Mouse (Mus musculus) MEL (cell line): ENCODE data around the gene Angpt4. TPM values are rescaled to one million over a fixed set of nuclear protein-coding genes. Genes with fewer than 3 reads are reported as not detected.

Source experiments
- DNase-seq: peaks from one replicate; pipeline ENCODE4 v3.0.0; 2011; ENCODE audit warnings: low read depth, low spot score
- H3K27ac ChIP-seq: 2 replicates; pipeline ENCODE4 v1.5.1; 2012; ENCODE audit warnings: low read depth, mild to moderate bottlenecking, control low read depth, low read length, moderate library complexity; ENCODE audit not compliant: control insufficient read depth
- H3K27me3 ChIP-seq, 2 experiments: fragments of 150-350 bp in 1 of 2; sonication (generic) in 1 of 2; 2 replicates each; pipeline ENCODE4 v1.6.1; 2012; ENCODE audit warnings: low read length in 2 of 2, mild to moderate bottlenecking in 2 of 2, improper control_type of control experiment in 1 of 2, moderate library complexity in 1 of 2; ENCODE audit not compliant: insufficient read depth in 2 of 2, control insufficient read depth in 1 of 2
- H3K36me3 ChIP-seq, 2 experiments: 2 replicates each; pipeline ENCODE4 v1.6.1; 2012 to 2014; ENCODE audit warnings: low read length in 2 of 2, improper control_type of control experiment in 1 of 2, inconsistent platforms in 1 of 2, mild to moderate bottlenecking in 1 of 2; ENCODE audit not compliant: insufficient read depth in 2 of 2, control insufficient read depth in 1 of 2
- H3K4me1 ChIP-seq, 2 experiments: fragments of 150-350 bp in 1 of 2; sonication (generic) in 1 of 2; 2 replicates each; pipeline ENCODE4 v1.6.1; 2012; ENCODE audit warnings: low read length in 2 of 2, improper control_type of control experiment in 1 of 2, mild to moderate bottlenecking in 1 of 2; ENCODE audit not compliant: insufficient read depth in 2 of 2, control insufficient read depth in 1 of 2
- H3K4me3 ChIP-seq, 2 experiments: fragments of 150-350 bp in 1 of 2; sonication (generic) in 1 of 2; 2 replicates each; pipeline ENCODE4 v1.5.1; 2012; ENCODE audit warnings: low read depth in 2 of 2, low read length in 2 of 2, mild to moderate bottlenecking in 2 of 2, moderate library complexity in 2 of 2, control low read depth in 1 of 2, improper control_type of control experiment in 1 of 2; ENCODE audit not compliant: control insufficient read depth in 1 of 2, insufficient read depth in 1 of 2
- H3K79me2 ChIP-seq: 2 replicates; pipeline ENCODE4 v1.6.1; 2012; ENCODE audit warnings: mild to moderate bottlenecking, low read length, moderate library complexity; ENCODE audit not compliant: control insufficient read depth, poor library complexity, insufficient read depth
- H3K9ac ChIP-seq: 2 replicates; pipeline ENCODE4 v1.6.1; 2012; ENCODE audit warnings: low read depth, mild to moderate bottlenecking, control low read depth, low read length, moderate library complexity; ENCODE audit not compliant: control insufficient read depth, poor library complexity, severe bottlenecking
- H3K9me3 ChIP-seq: fragments of 150-350 bp; sonication (generic); replicated peaks from 2 replicates; pipeline ENCODE4 v1.6.1; 2012; ENCODE audit warnings: mild to moderate bottlenecking, low read length, improper control_type of control experiment, moderate library complexity; ENCODE audit not compliant: insufficient read depth
- CHD1 ChIP-seq: IDR thresholded peaks from 2 replicates; pipeline ENCODE4 v1.6.1; 2012; ENCODE audit warnings: low read depth, mild to moderate bottlenecking, inconsistent platforms, low read length, improper control_type of control experiment
- CTCF ChIP-seq, 3 experiments: IDR thresholded peaks in 2 of 3; conservative IDR thresholded peaks in 1 of 3; 2 replicates each; pipeline ENCODE4 v1.5.1; 2011 to 2012; ENCODE audit warnings: low read length in 3 of 3, low read depth in 2 of 3, mild to moderate bottlenecking in 2 of 3, improper control_type of control experiment in 1 of 3, inconsistent platforms in 1 of 3, mixed read lengths in 1 of 3, moderate library complexity in 1 of 3; ENCODE audit not compliant: control insufficient read depth in 1 of 3, insufficient read depth in 1 of 3, poor library complexity in 1 of 3, severe bottlenecking in 1 of 3
- E2F4 ChIP-seq: IDR thresholded peaks from 2 replicates; pipeline ENCODE4 v1.6.1; 2011; ENCODE audit warnings: low read depth, low read length, improper control_type of control experiment, borderline replicate concordance
- ELF1 ChIP-seq: IDR thresholded peaks from 2 replicates; pipeline ENCODE4 v1.6.1; 2014; ENCODE audit warnings: low read depth, mild to moderate bottlenecking, inconsistent platforms, low read length, improper control_type of control experiment, moderate library complexity
- EP300 ChIP-seq, 2 experiments: IDR thresholded peaks; 2 replicates each; pipeline ENCODE4 v1.6.1; 2011; ENCODE audit warnings: improper control_type of control experiment in 2 of 2, low read length in 2 of 2, low read depth in 1 of 2, mild to moderate bottlenecking in 1 of 2
- ETS1 ChIP-seq: IDR thresholded peaks from 2 replicates; pipeline ENCODE4 v1.6.1; 2012; ENCODE audit warnings: low read depth, mild to moderate bottlenecking, inconsistent platforms, low read length, improper control_type of control experiment, moderate library complexity
- GATA1 ChIP-seq: IDR thresholded peaks from 2 replicates; pipeline ENCODE4 v1.6.1; 2011; ENCODE audit warnings: low read depth, low read length, improper control_type of control experiment
- HCFC1 ChIP-seq: IDR thresholded peaks from 2 replicates; pipeline ENCODE4 v1.6.1; 2012; ENCODE audit warnings: low read depth, mild to moderate bottlenecking, inconsistent platforms, low read length, improper control_type of control experiment, moderate library complexity
- JUND ChIP-seq: IDR thresholded peaks from 2 replicates; pipeline ENCODE4 v1.6.1; 2011; ENCODE audit warnings: low read depth, mild to moderate bottlenecking, improper control_type of control experiment, low read length
- KAT2A ChIP-seq: conservative IDR thresholded peaks from 2 replicates; pipeline ENCODE4 v1.6.1; 2012; ENCODE audit warnings: low read depth, low read length, improper control_type of control experiment, inconsistent platforms
- MAFK ChIP-seq: IDR thresholded peaks from 2 replicates; pipeline ENCODE4 v1.6.1; 2011; ENCODE audit warnings: low read depth, mild to moderate bottlenecking, low read length, improper control_type of control experiment, borderline replicate concordance
- MAX ChIP-seq: IDR thresholded peaks from 2 replicates; pipeline ENCODE4 v1.6.1; 2011; ENCODE audit warnings: low read length, improper control_type of control experiment
- MAZ ChIP-seq: IDR thresholded peaks from 2 replicates; pipeline ENCODE4 v1.6.1; 2012; ENCODE audit warnings: low read depth, mild to moderate bottlenecking, inconsistent platforms, low read length, improper control_type of control experiment
- MEF2A ChIP-seq: IDR thresholded peaks from 2 replicates; pipeline ENCODE4 v1.6.1; 2014; ENCODE audit warnings: low read depth, mild to moderate bottlenecking, inconsistent platforms, low read length, improper control_type of control experiment; ENCODE audit not compliant: poor library complexity, insufficient replicate concordance, severe bottlenecking; ENCODE audit errors: extremely low read depth
- MXI1 ChIP-seq: IDR thresholded peaks from 2 replicates; pipeline ENCODE4 v1.6.1; 2011; ENCODE audit warnings: mild to moderate bottlenecking, low read depth, low read length, improper control_type of control experiment
- MYC ChIP-seq: IDR thresholded peaks from 2 replicates; pipeline ENCODE4 v1.6.1; 2011; ENCODE audit warnings: low read depth, mild to moderate bottlenecking, low read length, improper control_type of control experiment, moderate library complexity
- NELFE ChIP-seq: IDR thresholded peaks from 2 replicates; pipeline ENCODE4 v1.6.1; 2011; ENCODE audit warnings: low read depth, low read length, improper control_type of control experiment
- POLR2A ChIP-seq, 2 experiments: IDR thresholded peaks; 2 replicates each; pipeline ENCODE4 v1.6.1; 2011 to 2012; ENCODE audit warnings: low read length in 2 of 2, mild to moderate bottlenecking in 2 of 2, control low read depth in 1 of 2, improper control_type of control experiment in 1 of 2, low read depth in 1 of 2, moderate library complexity in 1 of 2; ENCODE audit not compliant: control insufficient read depth in 1 of 2, insufficient read depth in 1 of 2, poor library complexity in 1 of 2
- POLR2AphosphoS2 ChIP-seq: IDR thresholded peaks from 2 replicates; pipeline ENCODE4 v1.6.1; 2011; ENCODE audit warnings: low read length, improper control_type of control experiment
- POLR2AphosphoS5 ChIP-seq: IDR thresholded peaks from 2 replicates; pipeline ENCODE4 v1.6.1; 2012; ENCODE audit warnings: low read depth, borderline replicate concordance, mild to moderate bottlenecking, inconsistent platforms, low read length, moderate library complexity, mixed read lengths
- RAD21 ChIP-seq: IDR thresholded peaks from 2 replicates; pipeline ENCODE4 v1.6.1; 2011; ENCODE audit warnings: mild to moderate bottlenecking, low read depth, low read length, improper control_type of control experiment
- RCOR1 ChIP-seq: IDR thresholded peaks from 2 replicates; pipeline ENCODE4 v1.6.1; 2012; ENCODE audit warnings: low read depth, mild to moderate bottlenecking, inconsistent platforms, low read length, improper control_type of control experiment
- SIN3A ChIP-seq: IDR thresholded peaks from 2 replicates; pipeline ENCODE4 v1.6.1; 2012; ENCODE audit warnings: low read length, improper control_type of control experiment, inconsistent platforms
- TBP ChIP-seq: IDR thresholded peaks from 2 replicates; pipeline ENCODE4 v1.8.0; 2011; ENCODE audit warnings: low read depth, low read length, improper control_type of control experiment
- TCF12 ChIP-seq: IDR thresholded peaks from 2 replicates; pipeline ENCODE4 v1.6.1; 2014; ENCODE audit warnings: low read depth, mild to moderate bottlenecking, inconsistent platforms, low read length, improper control_type of control experiment, moderate library complexity
- USF1 ChIP-seq: IDR thresholded peaks from 2 replicates; pipeline ENCODE4 v1.6.1; 2014; ENCODE audit warnings: low read depth, mild to moderate bottlenecking, inconsistent platforms, low read length, improper control_type of control experiment, moderate library complexity
- ZC3H11A ChIP-seq: IDR thresholded peaks from 2 replicates; pipeline ENCODE4 v1.6.1; 2012; ENCODE audit warnings: low read depth, mild to moderate bottlenecking, inconsistent platforms, low read length, improper control_type of control experiment
- polyA plus RNA-seq, 2 experiments: library from polyadenylated mRNA; stranded (reverse) in 1 of 2; unstranded in 1 of 2; fragments of >175 nt in 1 of 2; fragments of >200 nt in 1 of 2; gene quantifications; 2 replicates each; pipeline versions ENCODE4 v1.2.1 to v1.2.4; 2012; ENCODE audit warnings: low replicate concordance in 2 of 2, low read depth in 1 of 2; ENCODE audit not compliant: insufficient read length in 2 of 2, insufficient read depth in 1 of 2, missing spikeins in 1 of 2
- total RNA-seq: library from RNA; depleted of rRNA; stranded (reverse); fragments of 300-350 nt; gene quantifications from 2 replicates; pipeline ENCODE4 v1.2.3, GENCODE M21; 2012

Angpt4 gene
- total and polyA plus RNA-seq, 3 experiments: not detected

DNA sequence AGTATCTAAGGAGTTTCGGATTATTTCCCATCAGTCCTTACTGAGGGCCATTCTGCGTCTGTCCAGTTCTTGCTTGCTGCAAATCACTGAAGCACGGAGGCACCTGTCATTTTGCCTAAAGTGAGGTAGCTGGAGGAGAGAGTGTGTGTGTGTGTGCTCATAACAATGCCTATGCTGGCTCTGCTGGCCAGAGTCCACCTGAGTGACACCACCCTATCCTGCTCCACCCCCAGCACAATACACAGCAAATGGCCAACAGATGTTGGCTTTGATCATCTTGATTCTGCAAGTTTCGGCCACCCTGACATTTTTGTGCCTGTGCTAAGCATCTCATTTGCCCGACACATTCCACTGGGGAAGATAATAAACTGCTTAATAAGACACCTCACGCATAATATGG is 67.5 kb downstream of the Angpt4 start:
- Histone ChIP-seq H3K4me3 (no peak overlapping the region), H3K9ac (no peak overlapping the region), H3K79me2 (peaks cover 7% of the 10 kb centered on the region), H3K4me1 (peaks cover 0 to 22% of the 10 kb centered on the region in 2 experiments; a peak in 2 of 4 replicates), H3K9me3 (no peaks in the 10 kb centered on the region), H3K27me3 (no peaks in the 10 kb centered on the region), H3K36me3 (peaks cover 0 to 2% of the 10 kb centered on the region in 2 experiments; a peak in 1 of 4 replicates), H3K27ac (no peak overlapping the region)
- no peak for TF ChIP-seq GATA1
- no peak for TF ChIP-seq ETS1
- TF ChIP-seq SIN3A: no peak
- no peak for TF ChIP-seq TBP
- TF ChIP-seq POLR2AphosphoS2: no peak
- TF ChIP-seq CTCF (IDR thresholded peaks at IDR 0.05 in 2 of 3, conservative IDR thresholded peaks at IDR 0.05 in 1 of 3; ENCODE audit: control insufficient read depth in 1 of 3, insufficient read depth in 1 of 3, low read depth in 2 of 3, low read length in 3 of 3, poor library complexity in 1 of 3, severe bottlenecking in 1 of 3): no peak
- no peak for TF ChIP-seq MEF2A
- no peak for TF ChIP-seq MAFK
- no peak for TF ChIP-seq HCFC1
- TF ChIP-seq RAD21: no peak
- no peak for TF ChIP-seq E2F4
- DNase-seq: no peak

DNA sequence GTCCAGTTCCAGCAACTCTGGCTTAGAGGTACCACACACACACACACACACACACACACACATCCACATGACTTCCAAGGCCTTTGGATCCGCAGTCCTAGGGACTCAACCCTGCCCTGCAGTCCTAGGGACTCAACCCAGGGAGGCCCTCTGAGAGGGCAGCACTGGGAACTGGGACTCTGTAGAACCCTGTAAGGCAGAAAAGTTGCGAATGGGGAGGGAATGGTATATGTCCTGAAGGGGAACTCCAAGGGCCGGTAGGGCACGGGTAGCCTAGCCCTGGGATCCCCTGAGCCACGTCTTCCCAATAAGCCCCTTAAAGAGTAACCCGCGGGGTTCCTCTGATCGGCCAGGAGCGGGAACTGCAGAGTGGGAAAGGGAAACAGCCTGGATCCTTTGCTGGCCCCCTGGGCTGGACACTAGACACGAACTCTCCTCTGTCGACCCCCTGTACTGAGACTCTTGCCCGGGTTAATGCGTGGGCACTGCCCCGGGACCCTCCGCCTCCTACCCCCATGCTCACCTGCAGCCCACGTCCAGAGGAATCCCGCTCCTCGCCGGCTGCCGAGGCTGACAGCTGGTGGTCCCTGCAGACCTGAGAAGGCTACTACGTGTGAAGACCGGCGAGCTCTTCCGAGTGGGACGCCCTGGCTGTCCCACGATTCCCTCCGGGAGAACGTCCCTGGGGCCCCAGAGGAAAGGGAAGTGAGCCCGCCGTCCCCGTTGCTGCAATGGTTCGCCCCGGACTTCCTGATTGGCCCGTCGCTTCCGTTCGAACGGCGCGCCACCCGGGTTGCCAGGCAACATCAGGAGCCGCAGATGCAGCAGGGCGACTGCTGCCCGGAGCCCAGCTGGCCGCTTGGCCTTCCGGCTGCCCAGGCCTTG is 68.7 kb downstream of the Angpt4 start, which contains the start of gene Fam110a:
Gene Fam110a, minus strand, starts transcription at position 750 of the 885 bp plus-strand sequence.
- peak; percentile 87 for DNase-seq
- peaks cover 0 to 2% of the 10 kb centered on the region in 2 experiments; a peak in 1 of 4 replicates for H3K36me3 ChIP-seq
- TF ChIP-seq MXI1 (peak; percentile 60), CHD1 (no peak), HCFC1 (peak; percentile 76), ZC3H11A (no peak), MAX (no peak), MAZ (no peak), JUND (no peak), POLR2AphosphoS2 (no peak), GATA1 (no peak), TBP (no peak), USF1 (no peak), KAT2A (no peak), RAD21 (no peak), POLR2A (IDR thresholded peaks at IDR 0.05; ENCODE audit: control insufficient read depth in 1 of 2, insufficient read depth in 1 of 2, low read depth in 1 of 2, low read length in 2 of 2, poor library complexity in 1 of 2) (peak in 1 of 2 experiments; percentile 70; a peak in 1 of 4 replicates), TCF12 (no peak), MYC (no peak), RCOR1 (no peak), ELF1 (peak; percentile 93), POLR2AphosphoS5 (no peak), EP300 (IDR thresholded peaks at IDR 0.05; ENCODE audit: low read depth in 1 of 2, low read length in 2 of 2) (no peak), CTCF (IDR thresholded peaks at IDR 0.05 in 2 of 3, conservative IDR thresholded peaks at IDR 0.05 in 1 of 3; ENCODE audit: control insufficient read depth in 1 of 3, insufficient read depth in 1 of 3, low read depth in 2 of 3, low read length in 3 of 3, poor library complexity in 1 of 3, severe bottlenecking in 1 of 3) (no peak), SIN3A (peak; percentile 88), MEF2A (no peak), NELFE (peak; percentile 42; the same call in 1 of the 2 replicates)
- peaks cover 7% of the 10 kb centered on the region for H3K79me2 ChIP-seq
- H3K27ac ChIP-seq: no peak within 1 kb of the TSS
- peak within 1 kb of the TSS; percentile 83 for H3K9ac ChIP-seq
- H3K4me1 ChIP-seq: peaks cover 0 to 22% of the 10 kb centered on the region in 2 experiments; a peak in 2 of 4 replicates
- H3K9me3 ChIP-seq: no peaks in the 10 kb centered on the region
- peak within 1 kb of the TSS; percentile 64 to 79 for H3K4me3 ChIP-seq
- H3K27me3 ChIP-seq: no peaks in the 10 kb centered on the region
